Mouse (Mus musculus) fibroblast of lung, adult 2 months (primary cell): Measurements from ENCODE around the gene Ing4.
A peak's percentile ranks its signal among the peaks of the same experiment; 100 is the strongest.
"Not testable (repeated sequence)": the region's sequence is repeated elsewhere in the genome, so short reads cannot be mapped to it uniquely, and the experiment has no call there.

ENCODE experiments used
- DNase-seq: peaks from one replicate; pipeline ENCODE4 v3.0.0-alpha.2; 2011; ENCODE audit warnings: low read depth

The Ing4 gene

GRCm38 (mm10) chr6:125041047-125041446 lies 1.5 kb downstream of the Ing4 start:
- no peak for DNase-seq

- no peak for DNase-seq
These were observed 2.5 kb downstream of the Ing4 start for GRCm38 (mm10) chr6:125042081-125042480.

- peak; percentile 62 for DNase-seq
These were observed 7.1 kb downstream of the Ing4 start for GRCm38 (mm10) chr6:125046691-125047090.

- no peak for DNase-seq
These were observed 10.1 kb downstream of the Ing4 start, which contains the start of gene Acrbp for GRCm38 (mm10) chr6:125049678-125050077. TSS of gene Acrbp (plus strand) at chr6:125049689.

- DNase-seq, result no peak
These were observed 11.7 kb downstream of the Ing4 start for GRCm38 (mm10) chr6:125051237-125051636.

GRCm38 (mm10) chr6:125061493-125061892 lies 21.9 kb downstream of the Ing4 start:
- no peak for DNase-seq

GRCm38 (mm10) chr6:125062511-125062910 lies 23.0 kb downstream of the Ing4 start:
- no peak for DNase-seq

- DNase-seq, result no peak
These were observed 24.3 kb downstream of the Ing4 start for GRCm38 (mm10) chr6:125063906-125064305.

- not testable (repeated sequence) for DNase-seq
These were observed 25.7 kb downstream of the Ing4 start for GRCm38 (mm10) chr6:125065223-125065622.

GRCm38 (mm10) chr6:125067571-125067995 lies 28.0 kb downstream of the Ing4 start, which contains the start of gene Lpar5:
TSS of gene Lpar5 (plus strand) at chr6:125067920.
- DNase-seq, result no peak

- no peak for DNase-seq
These were observed 31.8 kb downstream of the Ing4 start for GRCm38 (mm10) chr6:125071170-125071895.

GRCm38 (mm10) chr6:125071896-125072279 lies 32.3 kb downstream of the Ing4 start:
- no peak for DNase-seq

- DNase-seq, result no peak
These were observed 34.3 kb downstream of the Ing4 start for GRCm38 (mm10) chr6:125073825-125074224.

- DNase-seq, result no peak
These were observed 41.8 kb downstream of the Ing4 start for GRCm38 (mm10) chr6:125081394-125081793.

GRCm38 (mm10) chr6:125081797-125082560 lies 42.4 kb downstream of the Ing4 start:
- DNase-seq, result peak; percentile 88

GRCm38 (mm10) chr6:125082801-125083386 lies 43.3 kb downstream of the Ing4 start:
- DNase-seq, result no peak

GRCm38 (mm10) chr6:125084424-125084823 lies 44.9 kb downstream of the Ing4 start:
- peak; percentile 56 for DNase-seq

- DNase-seq, result no peak
These were observed 48.4 kb downstream of the Ing4 start for GRCm38 (mm10) chr6:125087937-125088336.

GRCm38 (mm10) chr6:125088561-125089321 lies 49.2 kb downstream of the Ing4 start:
- DNase-seq, result peak; percentile 70

- DNase-seq, result no peak
These were observed 50.2 kb downstream of the Ing4 start for GRCm38 (mm10) chr6:125089521-125090321.
